Mouse (Mus musculus) liver, embryonic 13.5 days (tissue): Measurements from ENCODE around the gene Mxra8. TPM values are rescaled to one million over a fixed set of nuclear protein-coding genes. Genes with fewer than 3 reads are reported as not detected.
A peak's percentile ranks its signal among the peaks of the same experiment; 100 is the strongest.

Source experiments
- ATAC-seq: fragments of 200-750 bp; cut with Nextera tagmentation; 2 replicates; pipeline ENCODE4 v1.8.0; 2017; ENCODE audit warnings: low read depth, mild to moderate bottlenecking, moderate number of reproducible peaks, moderate library complexity
- DNase-seq: peaks from one replicate; pipeline ENCODE4 v3.0.0; 2022
- H3K27ac ChIP-seq: fragments of 300-500 bp; sonication (generic); 2 replicates; pipeline ENCODE4 v1.5.1; 2015; ENCODE audit warnings: moderate library complexity, mild to moderate bottlenecking, inconsistent platforms
- H3K27me3 ChIP-seq: fragments of 300-500 bp; sonication (generic); 2 replicates; pipeline ENCODE4 v1.6.1; 2015; ENCODE audit warnings: mild to moderate bottlenecking, inconsistent platforms
- H3K36me3 ChIP-seq: fragments of 300-500 bp; sonication (generic); 2 replicates; pipeline ENCODE4 v1.6.1; 2015; ENCODE audit warnings: mild to moderate bottlenecking, inconsistent platforms
- H3K4me1 ChIP-seq: fragments of 300-500 bp; sonication (generic); replicated peaks from 2 replicates; pipeline ENCODE4 v1.6.1; 2015; ENCODE audit warnings: inconsistent platforms
- H3K4me2 ChIP-seq: fragments of 300-500 bp; sonication (generic); 2 replicates; pipeline ENCODE4 v1.6.1; 2015; ENCODE audit warnings: inconsistent platforms, mild to moderate bottlenecking, moderate library complexity
- H3K4me3 ChIP-seq: fragments of 300-500 bp; sonication (generic); replicated peaks from 2 replicates; pipeline ENCODE4 v1.5.1; 2015; ENCODE audit warnings: mild to moderate bottlenecking, inconsistent platforms
- H3K9ac ChIP-seq: fragments of 300-500 bp; sonication (generic); 2 replicates; pipeline ENCODE4 v1.6.1; 2015; ENCODE audit warnings: mild to moderate bottlenecking, inconsistent platforms
- H3K9me3 ChIP-seq: fragments of 300-500 bp; sonication (generic); replicated peaks from 2 replicates; pipeline ENCODE4 v1.6.1; 2016; ENCODE audit warnings: inconsistent platforms
- WGBS: fragments of 180-500 bp; shearing (Covaris S2); methylation state at CpG from one replicate; pipeline ENCODE4 v1.1.7; 2015; ENCODE audit not compliant: insufficient replicate concordance; 5-methylcytosine and 5-hydroxymethylcytosine counted together
- polyA plus RNA-seq: library from polyadenylated mRNA; unstranded; fragments of >200 nt; fragmentation: Nextera tagmentation; extraction: Ambion mirVana; gene quantifications from 2 replicates; pipeline ENCODE4 v1.2.1, GENCODE M21; 2015

The Mxra8 gene
- polyA plus RNA-seq, 1 experiment from 2014 or later, result 5.6 TPM

DNA sequence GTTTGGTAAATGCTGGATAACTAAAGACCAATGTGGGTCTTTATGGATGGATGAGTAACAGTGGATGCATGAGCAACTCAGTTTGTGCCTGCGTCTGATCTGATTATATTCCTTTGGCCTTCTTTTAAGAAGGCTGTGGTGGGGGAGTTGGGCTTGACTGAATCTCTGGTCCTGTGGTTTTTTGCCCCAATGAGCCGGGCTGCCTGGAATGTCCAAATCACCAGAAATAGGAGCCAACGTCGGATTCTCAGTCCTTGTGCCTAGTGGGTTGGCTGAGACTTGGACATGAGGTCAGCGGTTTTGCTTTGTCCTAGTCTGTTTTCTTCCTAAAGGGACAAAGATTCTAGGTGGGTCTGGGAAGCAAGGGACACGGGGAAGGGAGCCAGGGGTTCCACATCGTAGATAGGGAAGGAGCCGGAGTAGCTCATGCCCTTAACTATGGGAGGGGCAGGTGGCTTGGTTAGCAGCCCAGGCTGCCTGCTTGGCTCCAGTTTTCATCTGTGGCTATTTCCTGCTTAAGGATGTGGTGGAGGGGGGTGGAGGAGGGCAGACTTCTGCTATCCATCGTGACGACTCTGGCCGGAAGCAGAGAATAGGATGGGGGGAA lies 2.0 kb upstream of the Mxra8 start:
- DNase-seq, result no peak
- H3K27ac ChIP-seq, result no peak overlapping the region

DNA sequence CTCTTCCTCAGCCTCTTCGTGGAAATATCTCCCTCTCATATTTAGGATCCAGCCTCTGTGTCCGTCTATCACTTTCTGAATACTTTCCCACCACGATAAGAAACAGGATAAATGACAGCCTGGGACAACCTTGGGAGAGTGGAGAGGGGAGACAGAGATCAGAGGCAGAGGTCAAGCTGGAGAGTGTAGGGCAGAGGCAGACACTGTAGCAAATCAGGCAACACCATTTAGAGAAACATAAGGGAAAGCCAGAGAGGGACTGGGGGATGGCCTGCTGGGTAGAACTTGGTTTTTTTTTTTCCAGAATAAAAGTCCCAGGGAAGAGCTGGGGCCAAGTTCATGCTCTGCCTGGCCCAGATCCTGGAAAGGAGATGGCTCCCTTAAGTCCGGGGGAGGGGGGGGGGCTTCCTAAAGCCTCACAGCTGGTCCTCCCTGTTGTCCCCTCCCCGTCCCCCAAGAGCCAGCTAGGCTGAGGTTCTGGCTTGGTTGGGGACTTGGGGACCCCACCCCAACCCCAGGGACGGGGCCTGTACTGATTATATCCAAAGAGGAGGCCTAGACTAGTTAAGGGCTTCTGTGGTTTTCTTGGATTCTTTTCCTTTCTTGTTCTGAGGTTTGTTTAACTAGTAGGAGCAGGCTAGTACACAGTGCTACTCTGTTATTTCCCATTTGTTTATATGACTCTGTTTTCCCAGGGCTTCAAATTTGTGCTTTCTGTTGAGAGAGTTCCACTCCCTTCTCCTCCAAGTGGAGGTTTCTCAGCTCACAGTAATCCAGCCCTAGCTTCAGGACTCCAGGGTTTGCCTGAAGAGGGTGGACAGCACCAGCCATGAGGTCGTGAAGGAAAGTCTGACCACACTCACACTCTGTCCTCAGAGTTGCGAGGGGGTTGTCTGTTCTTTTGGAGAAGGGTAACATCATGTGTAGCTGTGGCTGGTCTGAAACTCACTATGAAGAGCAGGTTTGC lies 1.0 kb upstream of the Mxra8 start:
- DNase-seq (no peak), ATAC-seq (no peak)
- H3K36me3 ChIP-seq, result peaks cover 2% of the 10 kb centered on the region; the same call in 1 of the 2 replicates
- H3K4me3 ChIP-seq, result no peak overlapping the region
- H3K27ac ChIP-seq, result peak overlapping the region; percentile 2
- no peaks in the 10 kb centered on the region for H3K9me3 ChIP-seq
- H3K4me1 ChIP-seq, result peaks cover 49% of the 10 kb centered on the region
- H3K27me3 ChIP-seq, result peaks cover 44% of the 10 kb centered on the region
- no peak overlapping the region for H3K4me2 ChIP-seq
- 45% methylated on average over 8 of the region's 8 CpGs for WGBS
- H3K9ac ChIP-seq, result no peak overlapping the region

More for the DNA sequence above, 2.0 kb upstream of the Mxra8 start:
- no peak overlapping the region for H3K4me3 ChIP-seq
- ATAC-seq, result no peak
- H3K27me3 ChIP-seq, result peaks cover 34% of the 10 kb centered on the region
- no peak overlapping the region for H3K9ac ChIP-seq
- H3K4me2 ChIP-seq, result no peak overlapping the region
- no peaks in the 10 kb centered on the region for H3K9me3 ChIP-seq
- peaks cover 11% of the 10 kb centered on the region for H3K36me3 ChIP-seq
- H3K4me1 ChIP-seq, result peaks cover 58% of the 10 kb centered on the region
- WGBS, result 29% methylated on average over 11 of the region's 11 CpGs

- no peak for DNase-seq
- Histone ChIP-seq H3K4me2 (peak overlapping the region; percentile 85), H3K27me3 (peaks cover 47% of the 10 kb centered on the region), H3K27ac (no peak overlapping the region), H3K4me3 (peak overlapping the region; percentile 61), H3K9me3 (no peaks in the 10 kb centered on the region), H3K36me3 (no peaks in the 10 kb centered on the region), H3K4me1 (peaks cover 40% of the 10 kb centered on the region), H3K9ac (peak overlapping the region; percentile 74)
- ATAC-seq, result no peak
- WGBS, result 20% methylated on average over 8 of the region's 8 CpGs
These were observed 859 bp downstream of the Mxra8 start for GRCm38 (mm10) chr4:155840076-155841002.

DNA sequence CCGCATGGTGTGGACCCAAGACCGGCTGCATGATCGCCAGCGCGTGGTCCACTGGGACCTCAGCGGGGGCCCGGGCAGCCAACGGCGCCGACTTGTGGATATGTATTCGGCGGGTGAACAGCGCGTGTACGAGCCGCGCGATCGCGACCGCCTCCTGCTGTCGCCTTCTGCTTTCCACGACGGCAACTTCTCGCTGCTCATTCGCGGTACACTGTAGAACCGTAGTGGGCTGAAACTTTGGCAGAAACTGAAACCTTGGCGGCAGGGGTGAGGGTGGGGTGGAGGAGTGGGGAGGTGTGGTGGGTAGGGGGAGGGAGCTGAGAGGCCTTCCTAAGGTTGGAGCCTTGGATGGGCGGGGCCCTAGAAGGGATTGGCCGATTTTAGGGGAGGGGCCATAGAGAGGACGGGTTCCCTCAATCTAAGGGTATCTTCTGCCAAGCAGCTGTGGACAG lies 1.5 kb downstream of the Mxra8 start:
- Histone ChIP-seq H3K9ac (peak overlapping the region; percentile 74), H3K4me1 (peaks cover 40% of the 10 kb centered on the region), H3K9me3 (no peaks in the 10 kb centered on the region), H3K27me3 (peaks cover 47% of the 10 kb centered on the region), H3K4me2 (peak overlapping the region; percentile 85), H3K4me3 (peak overlapping the region; percentile 61), H3K36me3 (no peaks in the 10 kb centered on the region), H3K27ac (no peak overlapping the region)
- 1% methylated on average over 32 of the region's 32 CpGs for WGBS
- DNase-seq (peak; percentile 68), ATAC-seq (peak; percentile 84)

GRCm38 (mm10) chr4:155841651-155842270 lies 2.3 kb downstream of the Mxra8 start:
- peaks cover 47% of the 10 kb centered on the region for H3K27me3 ChIP-seq
- H3K4me1 ChIP-seq, result peaks cover 45% of the 10 kb centered on the region
- peak overlapping the region; percentile 85 for H3K4me2 ChIP-seq
- 46% methylated on average over 38 of the region's 38 CpGs for WGBS
- H3K36me3 ChIP-seq, result no peaks in the 10 kb centered on the region
- H3K27ac ChIP-seq, result no peak overlapping the region
- H3K9me3 ChIP-seq, result no peaks in the 10 kb centered on the region
- DNase-seq (no peak), ATAC-seq (no peak)
- no peak overlapping the region for H3K9ac ChIP-seq
- peak overlapping the region; percentile 61 for H3K4me3 ChIP-seq

GRCm38 (mm10) chr4:155843231-155843630 lies 3.8 kb downstream of the Mxra8 start:
- Histone ChIP-seq H3K27ac (no peak overlapping the region), H3K4me3 (no peak overlapping the region), H3K4me2 (no peak overlapping the region), H3K4me1 (peaks cover 45% of the 10 kb centered on the region), H3K27me3 (peaks cover 44% of the 10 kb centered on the region), H3K9me3 (no peaks in the 10 kb centered on the region), H3K9ac (no peak overlapping the region), H3K36me3 (no peaks in the 10 kb centered on the region)
- ATAC-seq, result no peak
- 74% methylated on average over 5 of the region's 5 CpGs for WGBS
- DNase-seq, result no peak

DNA sequence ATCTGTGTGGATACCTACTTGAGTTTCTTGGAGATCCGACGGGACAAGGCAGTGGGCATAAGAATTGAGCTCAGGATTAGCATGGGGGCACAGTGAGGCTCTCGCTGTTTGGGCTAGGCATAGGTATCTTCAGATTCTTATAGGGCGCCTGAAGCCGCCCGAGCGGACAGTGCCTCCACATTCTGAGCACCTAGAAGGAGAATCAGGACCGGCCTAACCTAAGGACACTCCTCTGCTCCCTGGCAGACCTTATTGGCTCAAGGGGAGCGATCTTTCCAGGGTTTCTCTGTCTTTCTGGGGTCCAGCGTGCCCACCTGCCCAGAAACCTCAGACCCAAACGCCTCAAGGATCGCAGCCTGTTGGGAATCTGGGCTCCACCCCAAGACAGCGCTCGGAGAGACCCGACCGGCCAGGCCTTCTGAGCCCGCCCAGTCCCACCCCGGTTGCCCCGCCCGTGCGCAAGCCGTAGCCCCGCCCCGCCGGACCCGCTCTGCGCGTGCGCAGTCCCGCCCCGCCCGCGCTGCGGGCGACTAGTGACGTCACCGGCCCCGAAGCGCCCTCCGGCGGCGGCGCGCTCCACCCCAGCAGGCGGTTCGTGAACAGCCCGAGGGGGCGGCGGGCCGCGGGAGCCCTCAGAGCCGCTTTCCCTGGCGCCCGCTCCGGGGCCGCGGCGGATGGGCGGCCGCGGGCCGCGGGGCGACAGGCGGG lies 7.5 kb downstream of the Mxra8 start, which contains the start of gene Dvl1:
TSS of gene Dvl1 (plus strand) at position 532 of the 708 bp plus-strand sequence.
- H3K27ac ChIP-seq, result peak within 1 kb of the TSS; percentile 75
- no peaks in the 10 kb centered on the region for H3K9me3 ChIP-seq
- DNase-seq, result peak; percentile 86
- peak; percentile 92 for ATAC-seq
- H3K4me1 ChIP-seq, result peaks cover 46% of the 10 kb centered on the region
- peak within 1 kb of the TSS; percentile 100 for H3K4me2 ChIP-seq
- H3K4me3 ChIP-seq, result peak within 1 kb of the TSS; percentile 92
- H3K36me3 ChIP-seq, result no peaks in the 10 kb centered on the region
- peaks cover 16% of the 10 kb centered on the region for H3K27me3 ChIP-seq
- peak within 1 kb of the TSS; percentile 95 for H3K9ac ChIP-seq
- WGBS, result 5% methylated on average over 62 of the region's 65 CpGs

DNA sequence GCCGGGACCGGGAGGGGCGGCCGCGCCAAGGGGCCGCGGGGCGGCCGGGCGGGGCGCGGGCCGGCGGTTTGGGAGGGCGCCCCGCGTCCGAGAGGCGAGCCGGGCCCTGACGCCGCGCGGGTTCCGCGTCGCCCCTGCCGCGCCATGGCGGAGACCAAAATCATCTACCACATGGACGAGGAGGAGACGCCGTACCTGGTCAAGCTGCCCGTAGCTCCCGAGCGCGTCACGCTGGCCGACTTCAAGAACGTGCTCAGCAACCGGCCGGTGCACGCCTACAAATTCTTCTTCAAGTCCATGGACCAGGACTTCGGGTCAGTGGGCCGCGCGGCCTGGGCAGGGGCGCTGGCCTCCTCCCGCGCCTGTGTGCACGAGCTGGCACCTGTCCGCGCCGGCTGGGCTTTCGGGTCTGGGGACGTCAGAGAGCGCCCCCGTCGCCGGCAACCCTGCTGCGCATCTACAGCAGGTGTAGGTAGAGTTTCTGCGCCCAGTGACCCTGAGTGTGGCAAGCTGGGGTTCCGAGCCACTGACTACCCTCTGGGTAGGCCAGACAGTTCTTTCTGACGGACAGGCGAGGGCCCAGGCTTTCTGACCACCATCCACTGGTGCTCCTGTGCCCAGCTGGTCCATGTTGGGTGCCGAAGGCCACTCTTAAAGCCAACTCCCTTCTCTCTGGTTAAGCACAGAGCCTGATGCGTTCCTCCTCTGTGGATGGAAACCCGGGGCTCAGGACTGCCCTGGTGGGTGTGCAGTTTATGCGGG lies 8.3 kb downstream of the Mxra8 start:
- peak; percentile 69 for ATAC-seq
- Histone ChIP-seq H3K4me2 (peak overlapping the region; percentile 100), H3K9ac (peak overlapping the region; percentile 95), H3K9me3 (no peaks in the 10 kb centered on the region), H3K4me1 (peaks cover 46% of the 10 kb centered on the region), H3K36me3 (peaks cover 3% of the 10 kb centered on the region; the same call in 1 of the 2 replicates), H3K27ac (peak overlapping the region; percentile 75), H3K27me3 (peaks cover 10% of the 10 kb centered on the region), H3K4me3 (peak overlapping the region; percentile 92)
- WGBS, result under 1% methylated on average over 63 of the region's 69 CpGs
- DNase-seq, result peak; percentile 33

DNA sequence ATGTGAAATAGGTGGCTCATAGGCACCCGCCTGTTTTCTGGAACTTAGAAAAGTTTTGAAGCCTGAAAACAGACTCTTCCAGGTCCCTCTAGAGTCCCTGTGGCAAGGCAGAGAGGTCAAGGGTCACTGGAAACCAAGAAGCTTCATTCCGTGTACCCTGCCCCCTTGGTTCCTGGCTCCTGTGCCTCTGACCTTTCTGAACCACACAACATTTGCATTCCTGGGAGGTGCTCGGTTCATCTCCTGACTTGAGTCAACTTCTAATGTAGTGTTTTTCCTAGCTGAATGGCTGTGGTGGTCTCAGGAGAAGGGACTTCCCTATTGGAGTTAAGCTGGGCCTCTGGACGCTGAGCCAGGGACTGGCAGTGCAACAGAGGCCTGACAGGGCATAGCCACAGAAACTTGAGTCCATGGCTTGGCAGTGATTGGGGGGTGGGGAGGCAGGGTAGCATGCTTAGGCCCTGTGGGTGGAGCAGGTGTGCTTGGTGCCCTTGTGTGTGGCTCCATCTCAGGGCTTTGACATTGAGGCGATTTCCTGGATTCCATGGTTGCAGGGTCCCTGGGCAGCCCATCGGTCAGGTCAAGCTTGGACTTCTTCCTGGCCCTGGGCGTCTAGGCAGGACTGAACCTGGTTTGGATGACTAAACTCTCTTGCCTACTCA lies 9.1 kb downstream of the Mxra8 start:
- H3K9me3 ChIP-seq, result no peaks in the 10 kb centered on the region
- 51% methylated on average over 7 of the region's 7 CpGs for WGBS
- ATAC-seq (no peak), DNase-seq (no peak)
- H3K36me3 ChIP-seq, result peaks cover 11% of the 10 kb centered on the region
- peak overlapping the region; percentile 75; the same call in 1 of the 2 replicates for H3K27ac ChIP-seq
- H3K4me1 ChIP-seq, result peaks cover 46% of the 10 kb centered on the region
- peak overlapping the region; percentile 100 for H3K4me2 ChIP-seq
- H3K27me3 ChIP-seq, result peaks cover 2% of the 10 kb centered on the region; the same call in 1 of the 2 replicates
- H3K4me3 ChIP-seq, result peak overlapping the region; percentile 92
- peak overlapping the region; percentile 95 for H3K9ac ChIP-seq
